Mouse (Mus musculus): ENCODE data around the gene Trp53i11. TPM values are rescaled to one million over a fixed set of nuclear protein-coding genes. Genes with fewer than 3 reads are reported as not detected.
A peak's percentile ranks its signal among the peaks of the same experiment; 100 is the strongest.

The Trp53i11 gene
- total RNA-seq, 2 experiments from 2014 or later: 87.6 to 89.0 TPM

DNA sequence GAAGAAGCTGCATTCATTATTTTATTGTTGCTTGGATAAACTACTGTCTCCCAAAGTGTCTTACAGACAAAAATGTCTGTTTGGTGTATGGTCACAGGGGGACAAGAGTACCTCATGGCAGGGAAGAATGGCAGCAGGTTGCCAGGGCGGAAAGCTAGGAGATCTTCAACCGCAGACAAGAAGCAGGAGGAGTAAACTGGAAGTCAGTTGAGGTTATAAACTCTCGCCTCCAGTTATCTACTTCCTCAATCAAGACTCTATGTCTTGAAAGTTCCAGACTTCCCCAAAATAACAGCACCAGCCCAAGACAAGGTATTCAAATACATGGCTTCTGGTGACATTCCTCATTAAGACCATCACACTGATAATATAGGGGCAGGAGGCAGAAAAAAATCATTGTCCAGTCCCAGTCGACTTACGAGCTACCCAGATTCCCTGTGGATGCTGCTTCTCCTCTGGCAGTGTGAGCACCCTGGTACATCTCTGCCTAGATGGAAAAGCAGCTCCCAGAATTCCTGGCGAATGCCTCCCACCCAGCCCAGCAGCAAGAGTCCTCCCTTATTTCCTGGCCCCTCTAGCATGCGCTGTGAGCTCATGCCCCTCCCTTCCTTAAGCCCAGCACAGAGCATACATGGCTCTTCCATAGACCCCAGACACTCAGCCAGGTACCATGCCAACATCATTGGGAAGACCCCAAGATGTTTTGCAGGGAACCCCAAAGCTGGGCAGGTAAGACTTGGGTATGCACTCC is 25.3 kb upstream of the Trp53i11 start:
- H3K4me3 ChIP-seq: no peak overlapping the region
- H3K27ac ChIP-seq: no peak overlapping the region
- no peak for TF ChIP-seq CTCF (conservative IDR thresholded peaks at IDR 0.05)
- DNase-seq (ENCODE audit: low spot score in 2 of 2): no peak

DNA sequence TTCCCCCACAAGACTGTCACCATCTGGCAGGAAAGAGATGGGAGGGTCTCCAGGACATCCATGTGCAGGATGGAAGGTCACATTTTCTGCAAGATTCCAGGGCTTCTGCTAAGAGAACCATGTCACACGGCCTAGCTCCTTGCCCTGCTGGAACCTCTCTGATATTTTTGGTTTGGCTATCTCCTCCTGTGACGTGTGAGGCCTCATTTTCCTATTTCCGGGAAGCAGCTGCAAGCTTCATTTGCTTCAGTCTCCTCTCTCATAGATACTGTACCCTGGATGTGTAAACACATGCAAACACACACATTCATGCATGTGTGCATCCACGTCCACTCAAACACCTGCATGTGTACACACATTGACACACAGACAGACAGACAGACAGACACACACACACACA is 24.6 kb upstream of the Trp53i11 start:
- no peak overlapping the region for H3K4me3 ChIP-seq
- DNase-seq (ENCODE audit: low spot score in 2 of 2): no peak
- no peak overlapping the region for H3K27ac ChIP-seq
- no peak for TF ChIP-seq CTCF (conservative IDR thresholded peaks at IDR 0.05)

GRCm38 (mm10) chr2:93163317-93163716 is 24.0 kb upstream of the Trp53i11 start:
- no peak for DNase-seq (ENCODE audit: low spot score in 2 of 2)
- Histone ChIP-seq H3K27ac (no peak overlapping the region), H3K4me3 (no peak overlapping the region)
- no peak for TF ChIP-seq CTCF (conservative IDR thresholded peaks at IDR 0.05)

DNA sequence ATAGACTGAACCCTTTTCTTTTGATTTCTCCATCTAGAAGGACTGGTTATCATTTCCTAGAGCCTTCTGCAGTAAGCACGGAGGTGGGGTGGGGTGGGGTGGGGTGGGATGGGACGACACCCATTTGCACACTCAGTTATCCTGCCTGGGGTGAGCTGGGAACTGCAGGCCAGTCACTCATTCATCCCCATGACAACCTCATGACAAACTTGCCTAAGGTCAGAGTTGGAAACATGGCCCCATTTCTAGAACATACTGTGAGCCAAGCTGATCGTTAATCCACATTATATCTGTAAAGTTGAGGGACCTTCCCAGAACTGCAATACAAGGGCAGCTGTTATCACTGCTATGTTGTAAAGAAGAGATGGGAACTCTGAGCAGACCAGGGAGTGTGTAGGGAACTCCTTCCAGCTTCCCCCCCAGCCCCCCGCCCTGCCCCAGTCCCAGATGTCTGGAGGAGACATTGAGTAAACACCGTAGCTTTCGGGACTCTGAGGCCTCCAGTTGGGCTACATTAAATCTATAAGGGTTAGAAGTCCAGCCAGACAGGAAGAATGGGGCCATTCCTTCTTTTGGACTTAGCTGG is 23.5 kb upstream of the Trp53i11 start:
- H3K4me3 ChIP-seq: no peak overlapping the region
- no peak for DNase-seq (ENCODE audit: low spot score in 2 of 2)
- H3K27ac ChIP-seq: no peak overlapping the region
- TF ChIP-seq CTCF (conservative IDR thresholded peaks at IDR 0.05): no peak

DNA sequence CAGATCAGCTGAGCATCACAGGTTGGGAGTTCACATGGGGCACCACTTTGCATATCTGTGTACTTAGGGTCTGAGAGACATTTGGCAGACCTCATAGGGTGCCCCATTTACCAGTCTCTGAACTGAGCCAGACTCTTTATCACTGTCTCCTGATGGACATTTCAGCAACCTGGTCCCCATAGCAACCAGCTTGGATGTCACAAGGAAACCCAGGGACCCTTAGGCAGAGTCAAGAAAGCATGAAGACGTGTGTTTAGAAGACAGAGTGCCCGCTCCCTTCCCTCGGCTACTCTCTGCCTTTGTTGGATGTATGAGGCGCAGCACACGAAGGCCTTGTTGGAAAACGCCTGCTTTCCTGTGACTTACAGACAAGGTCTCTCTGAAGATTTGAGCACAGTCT is 21.1 kb upstream of the Trp53i11 start:
- Histone ChIP-seq H3K4me3 (no peak overlapping the region), H3K27ac (peak overlapping the region; percentile 69; the same call in 1 of the 2 replicates)
- no peak for DNase-seq (ENCODE audit: low spot score in 2 of 2)
- TF ChIP-seq CTCF (conservative IDR thresholded peaks at IDR 0.05): no peak

GRCm38 (mm10) chr2:93166734-93167406 is 20.5 kb upstream of the Trp53i11 start:
- no peak for TF ChIP-seq CTCF (conservative IDR thresholded peaks at IDR 0.05)
- no peak overlapping the region for H3K4me3 ChIP-seq
- H3K27ac ChIP-seq: peak overlapping the region; percentile 69
- DNase-seq (ENCODE audit: low spot score in 2 of 2): no peak

DNA sequence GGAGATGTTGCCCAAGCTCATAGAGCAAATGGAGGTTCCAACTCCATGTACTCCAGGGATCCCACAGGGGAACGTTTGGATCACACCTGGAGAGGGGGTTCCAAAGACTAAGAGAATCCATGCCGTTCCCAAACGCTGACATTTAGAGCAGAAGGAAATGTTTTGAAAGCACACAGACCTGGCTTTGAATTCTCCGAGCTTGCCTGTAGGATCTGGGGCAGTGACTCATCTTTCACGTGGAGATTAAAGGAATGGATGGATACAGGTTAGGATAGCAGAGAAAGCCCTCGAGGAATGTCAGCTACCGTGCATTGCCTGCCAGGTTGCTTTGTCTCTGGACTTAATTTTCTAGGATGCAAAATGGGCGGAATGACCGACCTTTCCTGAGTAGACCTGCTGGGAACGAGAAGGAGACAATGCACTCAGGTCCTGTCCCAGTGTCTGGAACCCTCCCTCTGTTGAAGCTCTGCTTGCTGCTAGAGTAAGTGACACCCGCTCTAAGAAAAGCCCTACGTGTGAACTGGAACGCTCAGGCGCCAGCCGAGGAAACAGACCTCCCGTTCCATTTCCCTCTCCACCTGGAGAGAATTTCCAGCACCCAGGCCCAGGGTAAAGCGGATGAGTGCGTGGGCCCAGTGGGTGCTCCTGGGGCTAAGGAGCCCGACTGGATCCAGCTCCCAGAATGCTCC is 17.0 kb upstream of the Trp53i11 start:
- no peak for TF ChIP-seq CTCF (conservative IDR thresholded peaks at IDR 0.05)
- DNase-seq (ENCODE audit: low spot score in 2 of 2): no peak
- no peak overlapping the region for H3K4me3 ChIP-seq
- 0 out of 2 replicates have a peak overlapping the region, but pooled peaks have one; percentile 7 for H3K27ac ChIP-seq

DNA sequence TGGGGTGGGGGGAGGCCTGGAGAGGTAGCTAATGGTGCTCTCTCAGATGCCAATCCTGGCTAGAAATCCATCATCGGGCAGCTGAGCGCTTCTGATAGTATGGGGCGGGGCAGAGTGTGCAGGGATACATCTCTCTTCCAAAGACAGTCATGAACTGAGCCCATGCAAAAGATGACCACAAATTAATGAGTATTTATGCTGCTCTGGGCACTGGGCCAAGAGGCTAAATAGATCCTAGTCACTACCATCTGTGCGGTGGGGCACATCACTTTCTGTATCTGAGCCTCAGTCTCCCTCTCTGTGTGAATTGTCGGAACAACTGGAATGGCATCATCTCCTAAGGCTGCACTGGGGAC is 16.5 kb upstream of the Trp53i11 start:
- H3K4me3 ChIP-seq: no peak overlapping the region
- no peak for TF ChIP-seq CTCF (conservative IDR thresholded peaks at IDR 0.05)
- DNase-seq (ENCODE audit: low spot score in 2 of 2): no peak
- 0 out of 2 replicates have a peak overlapping the region, but pooled peaks have one; percentile 7 for H3K27ac ChIP-seq

DNA sequence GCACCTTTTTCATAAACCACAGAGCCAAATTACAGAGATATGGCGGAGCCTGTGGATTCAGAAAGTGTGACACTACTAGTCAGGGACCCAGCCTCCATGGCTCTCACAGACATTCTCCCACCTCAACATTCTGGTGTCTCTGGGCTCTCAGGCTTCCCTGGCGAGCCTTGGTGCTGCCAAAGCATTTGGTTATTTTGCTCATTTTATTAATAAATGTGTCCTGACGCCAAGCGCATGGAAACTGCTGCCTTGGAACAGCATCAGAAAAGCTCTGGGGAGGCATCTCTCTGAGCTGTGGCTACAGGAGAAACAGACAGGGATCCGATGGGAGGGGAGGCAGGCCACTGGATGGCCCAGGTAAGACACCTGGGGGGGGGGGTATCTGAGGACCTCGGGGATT is 15.4 kb upstream of the Trp53i11 start:
- no peak for TF ChIP-seq CTCF (conservative IDR thresholded peaks at IDR 0.05)
- DNase-seq (ENCODE audit: low spot score in 2 of 2): no peak
- H3K4me3 ChIP-seq: no peak overlapping the region
- H3K27ac ChIP-seq: peak overlapping the region; percentile 81; the same call in 1 of the 2 replicates

DNA sequence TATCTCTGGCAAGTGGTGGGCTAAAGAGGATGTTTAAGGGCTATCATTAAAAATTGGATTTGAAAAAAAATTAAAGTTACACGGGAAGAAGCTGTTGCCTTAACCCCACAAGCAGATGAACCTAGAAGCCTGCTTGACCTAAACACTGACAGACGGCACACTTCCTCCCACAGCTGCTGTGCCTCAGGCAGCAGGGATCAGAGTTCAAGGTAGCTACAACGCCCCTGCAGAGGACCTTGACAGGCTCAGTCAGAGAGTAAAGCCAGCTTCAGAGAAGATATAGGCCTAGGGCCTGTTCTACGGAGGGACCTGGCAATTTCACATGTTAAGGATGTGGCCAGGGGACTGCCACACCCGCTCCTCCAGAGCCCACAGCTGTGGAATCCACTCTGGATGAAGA is 14.9 kb upstream of the Trp53i11 start:
- TF ChIP-seq CTCF (conservative IDR thresholded peaks at IDR 0.05): no peak
- H3K4me3 ChIP-seq: no peak overlapping the region
- no peak for DNase-seq (ENCODE audit: low spot score in 2 of 2)
- H3K27ac ChIP-seq: peak overlapping the region; percentile 81

GRCm38 (mm10) chr2:93174159-93174558 is 13.2 kb upstream of the Trp53i11 start:
- no peak overlapping the region for H3K27ac ChIP-seq
- H3K4me3 ChIP-seq: no peak overlapping the region
- TF ChIP-seq CTCF (conservative IDR thresholded peaks at IDR 0.05): no peak
- DNase-seq (ENCODE audit: low spot score in 2 of 2): no peak

- DNase-seq (ENCODE audit: low spot score in 2 of 2): no peak
- Histone ChIP-seq H3K4me3 (no peak overlapping the region), H3K27ac (no peak overlapping the region)
- TF ChIP-seq CTCF (conservative IDR thresholded peaks at IDR 0.05): no peak
Measured at GRCm38 (mm10) chr2:93175278-93175677, 12.1 kb upstream of the Trp53i11 start.

DNA sequence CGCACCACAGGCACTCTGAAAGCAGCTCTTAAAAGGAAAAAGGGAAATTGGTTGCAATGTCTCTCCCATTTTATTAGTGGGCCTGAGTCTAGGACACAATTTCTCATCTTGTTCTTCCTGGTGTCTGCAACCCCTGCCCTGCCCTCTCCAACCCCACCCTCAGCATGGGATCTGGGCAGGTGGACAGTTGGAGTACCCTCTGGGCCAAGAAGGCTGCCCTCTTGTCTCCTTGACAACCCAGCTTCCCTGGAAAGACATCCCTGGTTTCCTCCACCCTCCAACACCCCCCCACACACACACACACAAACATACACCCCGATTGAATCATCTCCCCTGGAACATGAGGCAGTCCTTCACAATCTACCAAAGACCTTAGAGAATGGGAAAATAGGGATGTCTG is 11.6 kb upstream of the Trp53i11 start:
- no peak for TF ChIP-seq CTCF (conservative IDR thresholded peaks at IDR 0.05)
- DNase-seq (ENCODE audit: low spot score in 2 of 2): no peak
- Histone ChIP-seq H3K27ac (no peak overlapping the region), H3K4me3 (no peak overlapping the region)
